Mouse (Mus musculus) olfactory bulb, adult 2 months (tissue): Measurements from ENCODE around the gene Rasgef1b.

Source experiments
- CTCF ChIP-seq: fragments of 200-500 bp; IDR thresholded peaks from 2 replicates; pipeline ENCODE4 v1.5.1; 2012; ENCODE audit warnings: low read depth, mild to moderate bottlenecking, low read length, moderate library complexity; ENCODE audit not compliant: insufficient read depth
- POLR2A ChIP-seq: fragments of 200-500 bp; IDR thresholded peaks from 2 replicates; pipeline ENCODE4 v1.6.1; 2012; ENCODE audit warnings: mild to moderate bottlenecking, low read depth, low read length, moderate library complexity; ENCODE audit not compliant: insufficient read depth

- TF ChIP-seq POLR2A: no peak
- no peak for TF ChIP-seq CTCF
Observed at GRCm38 (mm10) chr5:99266301-99266700, 462.6 kb downstream of the Rasgef1b start.
